Mouse (Mus musculus): ENCODE data around the gene Sirt7.
A peak's percentile ranks its signal among the peaks of the same experiment; 100 is the strongest.

The Sirt7 gene

GRCm38 (mm10) chr11:120641255-120641654 is 16.2 kb upstream of the Sirt7 start:
- no peak for DNase-seq (ENCODE audit: low spot score)

DNA sequence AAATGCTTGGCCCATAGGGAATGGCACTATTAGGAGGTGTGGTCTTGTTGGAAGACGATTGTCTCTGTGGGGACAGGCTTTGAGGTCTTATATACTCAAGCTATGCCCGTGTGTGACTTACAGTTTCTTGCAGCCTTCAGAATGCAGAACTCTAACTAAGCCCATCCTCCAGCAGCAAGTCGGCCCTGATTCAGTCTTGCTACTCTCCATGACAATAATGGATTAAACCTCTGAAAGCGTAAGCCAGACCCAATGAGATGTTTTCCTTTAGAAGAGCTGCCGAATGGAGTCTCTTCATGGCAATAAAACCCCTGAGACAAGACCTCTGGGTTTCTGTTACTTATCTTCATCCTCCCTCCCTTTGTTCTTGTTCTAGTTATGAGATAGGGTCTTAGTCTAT is 9.8 kb upstream of the Sirt7 start:
- no peak for DNase-seq (ENCODE audit: low spot score)

GRCm38 (mm10) chr11:120633520-120634343 is 8.7 kb upstream of the Sirt7 start, which contains the start of gene Mafg:
Gene Mafg (minus strand): TSS chr11:120633600.
- DNase-seq (ENCODE audit: low spot score) = peak; percentile 89

DNA sequence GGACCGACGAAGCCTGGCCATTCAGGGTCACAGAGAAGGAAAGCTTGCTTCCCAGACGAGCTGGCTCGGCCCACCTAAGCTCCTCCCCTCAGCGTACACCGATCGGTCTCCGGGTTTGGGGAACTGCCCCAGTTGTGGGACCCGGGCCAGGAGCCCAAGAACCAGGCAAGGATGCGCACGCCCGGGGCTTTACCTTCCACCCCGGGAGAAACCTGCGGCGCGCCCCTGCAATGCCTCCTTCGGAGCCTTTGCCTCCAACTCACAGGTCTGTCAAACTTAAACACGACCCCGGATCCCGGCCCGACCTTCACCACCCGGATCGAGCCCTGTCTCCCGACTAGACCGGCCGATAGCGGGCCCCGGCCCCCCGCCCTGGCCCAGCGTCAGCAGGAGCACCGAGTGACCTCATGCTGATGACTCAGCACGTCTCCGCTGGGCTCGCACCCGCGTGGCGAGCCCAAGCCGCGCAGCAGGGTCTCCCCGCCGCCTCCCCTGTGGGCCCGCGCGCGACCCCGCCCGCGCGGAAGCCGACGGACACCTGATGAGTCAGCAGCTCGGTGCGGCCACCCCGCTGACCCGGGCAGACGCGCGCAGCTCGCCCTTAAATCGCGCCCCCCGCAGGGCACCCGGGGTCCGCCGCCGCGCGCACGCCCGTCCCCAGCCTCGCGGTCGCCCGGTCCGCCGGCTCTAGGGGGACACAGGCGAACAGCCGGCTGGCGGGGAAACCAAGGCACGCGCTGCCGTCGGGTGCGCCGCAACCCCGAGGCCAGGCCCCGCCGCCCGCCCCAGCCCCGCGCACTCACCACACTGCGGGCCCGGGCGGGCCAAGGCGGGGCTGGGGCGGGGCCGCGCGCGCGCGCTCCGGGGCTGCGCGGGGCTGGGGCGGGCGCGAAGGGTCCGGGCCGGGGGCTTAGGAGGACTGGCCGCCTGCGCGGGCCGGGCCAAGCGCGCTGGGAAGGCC is 7.8 kb upstream of the Sirt7 start:
- no peak for DNase-seq (ENCODE audit: low spot score)

DNA sequence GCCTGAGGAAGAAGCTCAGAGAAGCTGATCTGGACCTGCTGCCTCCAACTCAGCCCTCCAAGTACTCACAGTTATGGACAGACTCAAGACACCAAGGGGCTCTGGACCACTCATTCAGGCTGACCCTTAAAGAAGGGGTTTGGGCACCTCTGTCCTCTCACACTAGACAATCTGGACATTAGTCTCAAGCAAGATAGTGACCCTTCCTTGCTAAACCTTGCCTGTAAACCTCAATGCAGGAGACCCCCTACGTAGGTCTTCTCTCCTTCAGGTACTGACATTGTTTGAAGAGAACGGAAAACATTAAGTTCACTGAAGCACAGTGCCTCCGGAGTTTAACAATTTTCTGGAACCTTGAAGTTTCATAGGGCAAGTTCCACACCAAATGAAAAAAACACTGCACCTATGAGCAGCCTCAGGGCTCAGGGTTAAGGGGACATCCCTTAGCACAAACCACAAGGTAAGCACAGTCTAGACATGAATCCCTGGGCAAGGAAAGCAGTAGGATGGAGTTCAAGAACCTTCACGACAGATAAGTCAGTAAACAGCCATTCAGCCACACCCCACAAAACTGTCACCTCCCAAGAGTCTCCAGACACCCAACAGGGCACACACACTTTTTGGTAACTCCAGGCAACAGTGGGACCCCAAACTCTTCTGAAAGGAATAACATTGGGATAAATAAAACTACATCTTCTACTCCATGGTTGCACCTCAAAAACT is 6.8 kb upstream of the Sirt7 start:
- DNase-seq (ENCODE audit: low spot score) = no peak

DNA sequence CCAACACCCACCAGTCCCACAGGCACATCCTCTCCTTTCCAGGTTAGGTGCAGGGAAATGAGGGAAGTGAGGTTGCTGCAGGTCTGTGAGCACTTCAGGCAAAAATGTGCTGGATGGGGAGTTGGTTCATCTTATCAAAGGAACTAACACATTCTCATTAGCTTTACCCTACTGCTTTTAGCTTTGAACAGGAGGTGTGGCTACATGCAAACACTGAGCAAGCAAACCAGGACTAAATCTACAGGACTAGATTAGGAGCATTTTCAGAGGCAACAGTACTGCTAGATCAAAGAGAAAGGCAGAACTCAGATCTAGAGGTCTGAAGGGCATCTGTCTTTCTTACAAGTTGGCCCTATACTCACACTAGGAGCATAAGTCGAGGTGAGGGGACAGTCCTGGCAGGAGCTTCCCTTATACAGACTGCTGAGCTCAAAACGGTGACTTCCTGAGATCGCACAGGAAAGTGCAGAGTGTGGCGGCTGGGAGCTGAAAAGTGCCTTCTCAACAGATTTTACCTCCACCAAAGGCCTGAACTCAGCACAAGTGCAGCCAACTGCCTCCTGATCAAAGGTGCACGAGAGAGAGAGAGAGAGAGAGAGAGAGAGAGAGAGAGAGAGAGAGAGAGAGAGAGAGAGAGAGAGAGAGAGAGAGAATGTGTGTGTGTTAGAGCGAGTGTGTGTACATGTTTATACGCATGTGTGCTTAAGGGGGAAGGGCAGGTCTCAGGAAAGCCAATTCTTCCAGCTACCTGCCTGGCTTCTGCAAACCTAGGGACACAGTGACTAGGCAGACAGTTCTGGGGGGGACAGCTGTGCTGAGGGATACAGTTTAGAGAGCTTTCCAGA is 6.1 kb upstream of the Sirt7 start:
- no peak for DNase-seq (ENCODE audit: low spot score)

GRCm38 (mm10) chr11:120630401-120630871 is 5.4 kb upstream of the Sirt7 start:
- no peak for DNase-seq (ENCODE audit: low spot score)

GRCm38 (mm10) chr11:120629911-120630310 is 4.9 kb upstream of the Sirt7 start:
- DNase-seq (ENCODE audit: low spot score) = no peak

- DNase-seq (ENCODE audit: low spot score) = no peak
These were observed 4.3 kb upstream of the Sirt7 start for GRCm38 (mm10) chr11:120629341-120629730.

GRCm38 (mm10) chr11:120628601-120629340 is 3.7 kb upstream of the Sirt7 start:
- DNase-seq (ENCODE audit: low spot score) = no peak

DNA sequence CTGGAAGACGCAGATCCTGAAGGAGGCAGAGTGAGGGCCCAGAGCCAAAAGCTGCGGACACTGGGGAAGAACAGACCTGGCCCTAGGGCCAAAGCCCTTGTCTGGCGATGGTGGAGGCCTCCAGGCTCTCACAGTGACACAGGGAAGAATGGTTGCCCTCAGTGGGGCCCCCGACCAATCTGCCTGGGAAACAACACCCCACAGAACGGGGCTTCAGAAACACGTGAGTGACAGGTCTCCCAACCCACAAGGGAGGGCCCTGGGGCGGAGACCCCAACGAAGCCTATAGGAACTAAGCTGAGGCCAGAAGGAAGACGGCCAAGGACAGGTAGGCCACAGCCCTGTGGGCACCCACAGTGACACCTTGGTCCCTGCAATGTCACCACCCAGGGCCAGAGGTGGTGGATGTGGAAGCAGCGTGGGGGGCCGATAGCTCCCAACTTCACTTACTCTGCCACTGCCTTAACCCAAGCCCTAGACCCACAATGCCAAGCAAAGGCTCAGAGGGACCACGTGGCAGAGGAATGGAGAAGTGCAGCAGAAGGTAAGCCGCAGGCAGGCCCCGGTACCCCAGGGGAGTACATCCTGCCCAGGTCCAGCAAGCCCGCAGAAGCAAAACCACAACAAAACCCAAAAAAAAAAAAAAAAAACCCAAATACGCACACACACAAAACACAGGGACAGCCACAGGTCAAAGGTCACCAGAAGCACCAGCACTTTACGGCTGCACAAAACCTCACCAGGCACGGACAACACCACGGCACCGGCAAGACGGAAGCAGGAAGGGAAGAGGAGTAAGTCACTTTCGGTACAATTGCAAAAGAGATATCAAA is 2.6 kb upstream of the Sirt7 start:
- no peak for DNase-seq (ENCODE audit: low spot score)

- DNase-seq (ENCODE audit: low spot score) = no peak
These were observed 1.9 kb upstream of the Sirt7 start for GRCm38 (mm10) chr11:120626785-120627467.

DNA sequence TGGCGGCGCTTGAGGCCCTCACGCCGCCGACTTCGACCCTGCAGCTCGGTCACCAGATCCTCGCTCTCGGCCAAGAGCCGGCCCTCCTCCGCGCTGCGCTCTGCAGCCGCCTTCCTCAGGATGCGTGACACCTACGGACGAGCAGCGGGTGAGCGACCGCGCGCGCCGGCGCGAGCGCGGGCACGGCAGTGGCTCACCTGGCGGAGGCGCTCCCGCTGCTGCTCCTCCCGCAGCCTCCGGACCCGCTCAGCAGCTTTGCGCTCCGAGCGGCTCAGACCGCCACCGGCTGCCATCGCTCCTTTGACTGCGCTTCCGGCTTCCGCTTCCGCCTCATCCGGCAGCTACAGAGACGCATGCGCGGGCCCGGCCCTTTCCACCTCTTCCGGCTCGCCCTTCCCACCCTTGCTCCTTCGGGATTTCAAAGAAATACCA is 344 bp downstream of the Sirt7 start:
- DNase-seq (ENCODE audit: low spot score) = peak; percentile 75

GRCm38 (mm10) chr11:120623961-120624679 is 920 bp downstream of the Sirt7 start:
- DNase-seq (ENCODE audit: low spot score) = no peak

DNA sequence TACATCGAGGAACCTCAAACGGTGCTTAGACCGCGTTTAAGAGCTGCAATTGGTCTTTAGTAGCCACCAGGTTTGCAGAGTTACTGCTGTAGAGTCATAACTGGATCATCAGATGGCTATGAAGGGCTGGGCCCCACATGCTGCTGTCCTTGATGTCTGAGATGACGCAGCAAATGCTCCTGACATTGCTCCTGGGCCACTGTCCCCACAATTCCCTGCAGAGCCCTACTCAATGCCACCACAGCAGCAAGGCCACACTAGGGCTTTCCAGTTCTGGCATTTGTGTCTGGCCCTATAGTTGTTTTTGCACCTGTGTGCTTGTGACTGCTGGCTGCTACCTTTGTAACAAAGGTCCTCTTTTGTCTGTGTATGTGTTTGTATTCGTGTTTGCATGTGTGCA is 2.2 kb downstream of the Sirt7 start:
- DNase-seq (ENCODE audit: low spot score) = no peak

GRCm38 (mm10) chr11:120620195-120620594 is 4.8 kb downstream of the Sirt7 start:
- DNase-seq (ENCODE audit: low spot score) = no peak

- DNase-seq (ENCODE audit: low spot score) = no peak
These were observed 6.2 kb downstream of the Sirt7 start for GRCm38 (mm10) chr11:120618619-120619535.
